Mouse (Mus musculus) c-Kit-positive CD71-negative TER-119-negative erythroid progenitor cells, embryonic 14.5 days (primary cell): Measurements from ENCODE around the gene Hoxa3.
A peak's percentile ranks its signal among the peaks of the same experiment; 100 is the strongest.

ENCODE experiments used
- DNase-seq: peaks from one replicate; pipeline ENCODE4 v3.0.0-alpha.2; 2013; ENCODE audit warnings: low read depth

The Hoxa3 gene

DNA sequence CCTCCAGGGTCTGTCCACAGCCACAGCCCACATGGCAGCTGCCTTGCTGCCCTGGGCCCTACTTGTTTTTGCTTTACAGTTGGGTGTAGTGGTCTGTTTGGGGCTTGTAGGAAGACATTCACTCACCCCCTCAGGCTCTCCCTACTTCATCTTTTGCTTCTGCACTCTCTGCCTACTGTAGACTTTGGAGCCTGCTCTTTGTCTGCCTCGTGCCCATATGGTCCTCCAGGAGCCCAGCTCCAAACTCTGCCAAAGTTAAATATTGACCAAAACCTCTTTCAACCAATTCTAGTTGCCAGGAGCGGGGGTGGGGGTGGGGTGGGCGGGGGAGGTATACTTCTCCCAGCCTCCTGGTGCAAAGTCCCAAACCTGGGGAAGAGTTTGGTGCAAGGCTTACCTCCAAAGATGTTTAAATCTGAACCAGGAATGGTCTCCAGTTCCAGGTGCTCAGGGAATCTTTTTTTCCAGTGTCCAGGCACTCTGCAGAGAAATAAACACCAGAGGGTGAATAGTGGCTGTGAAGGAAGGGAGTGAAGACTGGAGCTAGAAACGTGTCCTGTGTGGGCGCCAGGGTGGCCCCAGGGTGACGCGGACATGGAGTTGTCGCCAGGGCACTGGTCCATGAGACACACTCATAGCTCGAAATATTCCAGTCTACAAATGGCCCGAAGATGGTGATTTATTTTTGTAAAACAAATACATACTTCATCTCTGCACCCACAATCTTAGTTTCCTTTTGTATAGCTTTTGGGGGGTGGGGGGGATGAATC, 29.6 kb downstream of the Hoxa3 start:
- no peak for DNase-seq

DNA sequence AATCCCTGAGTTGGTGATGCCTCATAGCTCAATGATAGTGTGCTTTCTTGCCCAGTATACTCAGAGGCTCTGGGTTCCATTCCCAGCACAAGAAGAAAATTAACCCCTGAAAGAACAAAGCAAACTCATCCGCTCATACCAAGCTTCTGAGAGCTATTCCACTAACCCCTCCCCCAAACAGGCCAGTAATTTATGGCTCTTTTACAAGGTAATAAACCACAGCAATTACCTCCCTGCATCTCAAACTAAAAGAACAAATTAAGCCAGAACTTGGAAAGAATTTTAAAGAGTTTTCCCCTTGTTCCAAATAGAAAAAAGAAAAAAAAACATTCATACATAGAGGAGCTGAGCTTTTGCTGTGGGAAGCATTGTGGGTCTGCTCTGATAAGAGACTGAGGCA, 30.3 kb downstream of the Hoxa3 start:
- no peak for DNase-seq

DNA sequence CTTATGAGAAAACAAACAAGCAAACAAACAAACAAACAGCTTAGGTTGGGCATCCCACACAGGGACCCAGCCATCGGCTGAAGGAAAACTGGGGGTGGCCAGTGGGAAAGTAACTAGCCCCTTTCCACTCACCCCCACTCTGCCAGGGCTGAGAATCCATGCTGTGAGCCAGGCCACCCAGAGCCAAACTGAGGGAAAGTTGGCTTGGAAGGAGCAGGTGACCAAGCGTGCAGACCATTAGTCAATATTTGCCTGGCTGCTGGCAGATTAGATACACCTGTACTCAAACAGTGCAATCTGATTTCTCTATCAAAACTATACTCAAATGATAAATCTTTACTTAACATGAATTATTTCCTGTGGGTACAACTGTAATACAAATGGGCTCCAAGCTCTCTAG, 31.1 kb downstream of the Hoxa3 start:
- no peak for DNase-seq

DNA sequence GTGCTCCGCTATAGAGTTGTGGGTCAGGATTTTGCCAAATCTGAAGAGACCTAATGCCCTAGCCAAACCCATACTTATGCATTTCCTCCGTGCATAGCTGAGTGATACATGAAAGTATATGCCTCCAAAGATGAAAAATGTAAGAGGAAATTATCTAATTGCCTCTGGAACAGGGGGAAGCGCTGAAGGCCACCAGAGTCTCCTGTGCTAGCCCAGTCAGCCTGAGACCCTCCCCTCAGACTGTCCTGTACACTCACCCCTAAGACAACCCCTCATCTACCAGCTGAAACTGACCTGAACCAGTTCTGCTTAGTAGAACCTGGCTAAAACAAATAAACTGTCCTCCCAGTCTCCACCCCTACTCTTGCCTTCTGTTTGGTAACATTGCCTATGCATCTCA, 32.4 kb downstream of the Hoxa3 start:
- no peak for DNase-seq

DNA sequence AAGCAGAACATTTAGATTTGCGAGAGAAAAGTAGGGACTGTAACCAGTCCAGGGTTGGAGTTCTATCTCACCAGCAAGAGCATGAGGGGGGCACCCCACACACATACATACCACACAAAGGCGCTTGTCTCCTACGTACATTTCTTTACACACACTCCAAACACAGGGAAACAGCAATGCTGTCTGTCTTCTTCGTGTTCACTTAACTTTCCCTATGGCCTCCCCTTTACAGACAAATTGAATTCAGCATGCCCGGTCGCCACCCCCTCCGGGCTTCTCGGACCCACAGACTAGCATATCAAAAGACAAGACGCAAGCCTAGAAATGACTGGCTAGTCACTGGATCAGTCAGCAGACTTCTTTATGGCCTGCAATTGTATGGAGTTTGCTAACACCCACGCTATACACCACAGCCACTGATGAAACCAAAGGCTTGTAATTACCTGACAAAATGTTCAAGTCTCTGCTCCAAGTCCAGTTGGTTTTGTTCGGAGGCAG, 32.9 kb downstream of the Hoxa3 start:
- no peak for DNase-seq

DNA sequence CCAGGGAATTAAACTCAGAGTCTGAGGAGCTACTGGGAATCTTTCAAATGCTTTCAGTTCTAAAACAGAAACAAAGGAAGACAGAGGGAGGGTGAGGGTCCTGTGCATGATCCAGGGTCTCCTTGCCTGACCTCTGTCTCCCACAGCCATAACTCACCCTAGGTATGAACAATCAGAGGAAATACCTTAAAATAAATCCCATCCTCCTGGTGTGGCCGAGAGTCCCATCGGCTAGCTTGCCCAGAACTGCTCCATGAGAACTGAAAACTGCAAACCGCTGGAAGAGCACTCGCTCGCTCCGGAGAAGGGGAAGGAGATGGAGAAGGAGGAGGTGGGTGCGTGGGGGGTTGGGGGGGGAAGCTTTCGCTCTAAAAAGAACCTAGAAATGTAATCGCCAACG, 33.4 kb downstream of the Hoxa3 start:
- no peak for DNase-seq

DNA sequence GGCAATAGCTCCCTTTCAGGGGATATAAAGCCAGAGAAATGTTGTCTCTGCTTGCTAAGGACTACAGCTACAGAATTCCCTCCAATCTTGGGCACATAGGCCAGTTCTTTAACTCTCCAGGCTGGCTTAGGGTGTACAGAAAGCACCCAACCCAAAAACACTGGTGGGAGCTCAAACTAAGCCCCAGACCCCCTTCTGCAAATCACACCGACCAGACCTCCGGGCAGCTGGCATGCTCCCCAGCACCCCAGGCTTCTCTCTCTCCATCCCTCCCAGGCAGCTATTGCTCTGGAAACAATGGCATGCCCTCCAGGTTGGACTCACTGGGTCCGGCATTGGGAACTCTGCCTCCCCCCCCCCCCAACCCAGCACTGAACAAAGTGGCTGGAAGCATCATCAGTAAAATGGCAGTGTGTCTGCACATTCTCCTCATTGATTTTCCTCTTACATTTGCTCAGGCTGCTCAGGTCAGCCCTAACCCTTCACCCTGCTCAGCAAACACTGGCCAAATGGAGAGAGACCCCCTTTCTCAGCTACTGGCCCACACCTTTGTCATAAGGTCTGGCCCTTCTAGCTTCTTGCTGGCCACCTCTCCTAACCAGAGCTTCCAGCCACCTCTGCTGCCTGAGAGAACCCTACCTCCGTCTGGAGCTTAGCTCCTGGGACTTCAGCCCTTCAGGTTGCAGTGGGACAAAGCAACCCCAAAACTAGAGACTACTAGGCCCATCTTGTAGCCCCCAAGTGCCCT, 34.0 kb downstream of the Hoxa3 start:
- no peak for DNase-seq

DNA sequence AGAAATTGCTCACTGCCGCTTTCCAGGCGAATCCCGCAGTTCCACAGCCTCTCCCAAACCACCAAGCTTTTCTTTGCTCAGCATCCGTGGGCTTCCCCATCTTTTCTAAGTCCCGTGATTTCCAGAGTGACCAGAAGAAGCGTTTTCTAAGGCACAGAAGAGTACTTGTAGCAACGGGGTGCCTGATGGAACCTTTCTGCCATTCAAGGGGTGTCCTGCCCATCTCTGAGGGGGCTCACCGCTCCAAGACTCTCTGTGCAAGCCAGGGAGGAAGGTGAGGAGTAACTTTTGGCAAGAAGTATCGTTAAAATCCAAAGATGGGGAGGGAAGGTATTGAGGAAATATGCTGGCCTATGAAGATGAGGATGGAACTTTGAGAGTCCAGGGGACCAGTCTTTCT, 35.3 kb downstream of the Hoxa3 start:
- no peak for DNase-seq

DNA sequence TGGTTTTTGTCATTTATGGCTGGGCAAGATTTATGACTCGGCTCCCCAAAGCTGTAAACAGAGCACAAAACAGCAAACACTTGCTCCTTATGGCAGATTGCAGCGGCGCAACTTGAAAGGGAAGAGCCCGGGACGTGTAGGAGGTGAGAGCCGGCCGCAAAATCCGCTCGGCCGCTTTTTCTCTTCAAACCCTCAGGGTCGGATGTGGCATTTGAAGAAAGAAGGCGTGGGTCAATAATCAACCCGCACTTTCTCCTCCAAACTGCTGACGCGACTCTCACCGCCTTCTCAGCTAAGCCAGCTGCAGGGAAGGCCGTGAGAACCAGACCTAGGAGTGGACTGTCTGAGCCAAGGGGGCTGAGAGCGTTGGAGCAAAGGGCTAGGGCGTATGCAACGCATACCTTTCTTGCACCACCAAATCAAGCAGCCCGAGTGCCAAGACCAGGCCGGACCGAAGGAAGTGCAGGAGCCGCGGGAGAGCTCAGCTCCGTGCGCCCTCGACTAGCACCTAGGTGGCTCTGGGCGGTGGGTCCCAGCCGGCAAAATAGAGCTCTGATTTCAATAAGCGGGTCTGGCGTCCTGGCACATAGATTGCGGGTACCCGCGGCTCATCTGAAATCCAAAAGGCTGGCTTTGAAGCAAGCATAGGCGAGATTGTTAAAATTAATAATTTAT, 35.9 kb downstream of the Hoxa3 start, which contains the start of gene 5730596B20Rik:
TSS of gene 5730596B20Rik (plus strand) at position 438 of the 675 bp plus-strand sequence.
- no peak for DNase-seq

DNA sequence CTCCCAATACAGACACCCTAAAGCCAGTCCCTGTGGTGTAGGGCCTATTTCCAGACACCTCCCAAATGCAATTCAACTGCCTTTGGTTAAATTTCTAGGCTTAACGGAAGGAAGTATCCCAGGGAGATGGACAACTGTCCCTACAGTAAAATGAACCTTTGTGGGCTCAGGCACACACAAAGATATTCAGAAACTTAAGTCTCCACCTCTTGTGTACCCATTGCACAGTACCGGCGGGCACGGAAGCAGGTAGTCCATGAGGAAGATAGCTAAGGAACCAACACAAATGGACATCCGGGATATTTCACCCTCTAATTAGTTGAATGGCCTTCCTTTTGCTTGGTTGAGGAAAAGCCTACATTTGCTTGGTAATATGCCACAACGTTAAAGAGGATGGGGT, 36.7 kb downstream of the Hoxa3 start:
- no peak for DNase-seq

DNA sequence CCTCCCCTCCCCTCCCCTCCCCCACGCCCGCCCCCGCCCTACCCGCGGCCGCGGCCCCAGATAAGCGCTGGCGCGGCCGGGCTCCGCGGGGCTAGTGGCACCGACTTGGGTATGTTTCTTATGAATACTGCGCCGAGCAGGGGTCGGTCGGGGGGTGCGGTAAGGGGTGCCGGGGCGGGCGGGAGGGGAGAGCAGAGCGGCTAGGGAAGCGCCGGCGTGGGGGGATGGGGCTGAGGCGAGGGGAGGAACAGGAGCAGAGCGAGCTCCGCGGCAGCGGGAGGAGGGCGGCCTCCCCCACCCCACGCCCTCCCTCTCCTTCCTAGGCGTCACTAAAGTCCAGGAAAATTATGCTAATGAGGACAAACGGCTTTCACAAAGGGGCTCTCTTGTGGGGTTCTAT, 37.3 kb downstream of the Hoxa3 start:
- DNase-seq: no peak

DNA sequence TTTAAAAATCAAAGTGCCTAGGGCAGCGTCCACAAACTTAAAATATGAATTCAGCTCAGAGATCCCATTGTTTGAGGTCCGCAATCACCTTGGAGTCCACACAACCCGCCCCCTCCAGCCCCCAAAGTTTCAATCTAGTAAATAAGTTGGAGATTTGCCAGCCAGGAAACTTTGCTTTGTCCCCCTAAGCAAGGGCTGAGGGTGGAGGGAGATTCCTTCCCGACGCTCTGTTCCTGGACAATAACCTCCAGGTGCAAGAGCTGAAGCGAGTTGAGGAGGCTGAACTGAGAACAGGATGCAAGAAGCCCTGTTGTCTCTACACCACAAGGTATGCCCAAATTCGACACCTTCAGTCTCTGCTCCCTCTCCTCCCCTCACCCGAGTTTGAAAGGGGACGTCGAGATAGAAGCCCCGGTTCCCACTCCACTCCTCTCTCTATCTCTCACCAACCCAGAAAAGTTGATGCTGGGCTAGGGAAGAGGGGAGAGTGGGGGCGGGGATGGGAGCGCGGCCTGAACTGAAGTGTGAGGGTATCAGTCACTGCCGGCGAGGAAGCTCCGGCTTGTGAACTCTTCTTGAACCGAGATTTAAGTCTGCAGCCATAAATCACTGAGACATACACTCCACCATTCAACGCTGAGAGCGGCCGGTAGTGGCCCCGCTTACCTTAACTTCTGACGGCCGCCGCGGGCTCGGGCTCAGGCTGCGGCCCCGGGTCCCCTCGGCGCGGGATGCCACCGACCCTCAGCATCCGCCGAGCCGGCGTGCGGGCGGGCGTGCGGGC, 38.0 kb downstream of the Hoxa3 start:
- no peak for DNase-seq

DNA sequence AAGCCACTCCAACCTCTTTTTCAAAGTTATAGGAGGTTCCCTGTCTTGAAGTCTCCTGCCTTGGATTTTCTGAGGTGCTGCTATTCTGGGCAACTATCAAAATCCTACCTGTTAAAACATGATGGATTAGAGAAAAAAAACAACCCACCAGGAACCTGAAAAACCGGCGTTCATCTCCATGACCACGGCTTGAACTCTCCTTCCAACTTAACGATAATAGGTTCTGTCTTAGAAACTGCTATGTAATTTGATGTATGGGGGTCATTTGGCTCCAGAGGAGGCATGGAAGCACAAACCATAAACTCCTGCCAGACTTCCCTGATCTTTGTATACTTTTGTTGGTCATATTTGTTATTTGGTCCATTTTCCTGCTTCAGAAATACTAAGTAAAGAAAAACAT, 39.5 kb downstream of the Hoxa3 start:
- DNase-seq: no peak

DNA sequence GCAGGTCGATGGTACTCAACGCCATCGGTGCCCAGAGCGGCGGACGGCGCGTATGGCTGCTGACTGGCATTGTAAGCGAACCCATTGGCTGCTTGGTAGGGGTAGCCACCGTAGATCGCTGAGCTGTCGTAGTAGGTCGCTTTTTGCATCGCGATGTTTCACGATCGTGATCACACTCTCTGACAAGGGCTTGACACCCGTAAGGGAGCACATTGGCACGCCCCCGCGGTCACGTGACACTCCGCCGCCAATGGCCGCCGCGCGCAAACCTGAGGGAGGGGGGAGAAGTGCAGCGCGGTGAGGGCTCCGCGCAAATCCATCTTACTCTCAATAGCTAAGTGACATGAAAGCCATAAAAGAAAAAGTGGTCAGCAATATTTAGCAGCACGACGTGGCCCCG, 40.6 kb downstream of the Hoxa3 start:
- peak; percentile 34 for DNase-seq

DNA sequence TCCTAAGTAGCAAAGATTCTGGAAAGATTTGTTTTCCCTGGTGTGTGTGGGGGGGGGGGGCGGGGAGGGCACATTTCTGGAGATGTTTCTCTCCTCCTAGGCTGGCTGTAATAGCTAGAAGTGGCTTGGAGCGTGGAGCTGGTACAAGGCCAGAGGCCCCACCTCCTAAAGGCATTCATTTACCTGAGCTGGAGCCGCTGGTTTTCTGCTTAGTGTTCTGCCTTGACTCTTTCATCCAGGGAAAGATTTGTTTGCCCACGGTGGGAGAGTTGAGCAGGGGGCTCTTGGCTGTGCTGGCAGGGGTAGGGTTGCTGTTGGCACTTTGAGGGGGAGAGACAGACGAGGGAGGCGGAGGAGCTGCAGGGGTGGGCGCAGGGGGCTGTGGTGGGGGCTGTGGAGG, 41.2 kb downstream of the Hoxa3 start:
- DNase-seq: no peak

DNA sequence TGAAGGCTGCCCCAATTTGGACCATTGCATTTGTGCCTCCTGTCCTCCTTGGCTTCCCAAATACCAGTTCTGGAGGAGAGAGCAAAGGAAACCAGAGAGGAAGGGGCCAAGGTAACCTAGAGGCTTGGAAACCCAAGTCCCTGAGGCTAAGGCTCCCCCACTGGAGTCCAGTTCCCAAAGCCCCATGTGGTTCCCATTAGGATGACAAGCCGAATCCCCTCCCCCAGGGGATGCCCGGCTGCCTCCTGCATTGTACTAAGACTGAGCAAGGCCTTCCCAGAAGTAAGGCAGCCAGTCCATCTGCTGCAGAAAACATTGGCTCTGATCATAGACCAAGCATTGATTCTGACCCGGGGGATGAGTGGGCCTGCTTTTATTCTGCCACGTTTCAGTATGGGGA, 41.8 kb downstream of the Hoxa3 start:
- no peak for DNase-seq

DNA sequence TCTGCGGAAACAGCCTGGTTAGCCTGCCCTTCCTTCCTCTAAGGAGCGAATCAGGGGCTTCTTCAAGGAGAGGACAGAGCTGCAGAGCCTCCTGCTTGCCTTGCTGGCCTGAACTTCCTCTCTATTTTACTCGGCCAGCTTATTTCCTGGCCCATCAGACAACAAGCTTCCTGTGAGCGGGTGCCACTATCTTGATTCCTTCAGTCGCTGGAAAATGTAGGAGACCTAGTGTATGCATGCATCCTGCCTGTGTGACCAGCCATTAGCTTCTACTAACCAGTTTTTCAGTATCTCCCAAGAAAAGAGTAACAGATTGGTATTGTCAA, 42.3 kb downstream of the Hoxa3 start:
- DNase-seq: no peak

DNA sequence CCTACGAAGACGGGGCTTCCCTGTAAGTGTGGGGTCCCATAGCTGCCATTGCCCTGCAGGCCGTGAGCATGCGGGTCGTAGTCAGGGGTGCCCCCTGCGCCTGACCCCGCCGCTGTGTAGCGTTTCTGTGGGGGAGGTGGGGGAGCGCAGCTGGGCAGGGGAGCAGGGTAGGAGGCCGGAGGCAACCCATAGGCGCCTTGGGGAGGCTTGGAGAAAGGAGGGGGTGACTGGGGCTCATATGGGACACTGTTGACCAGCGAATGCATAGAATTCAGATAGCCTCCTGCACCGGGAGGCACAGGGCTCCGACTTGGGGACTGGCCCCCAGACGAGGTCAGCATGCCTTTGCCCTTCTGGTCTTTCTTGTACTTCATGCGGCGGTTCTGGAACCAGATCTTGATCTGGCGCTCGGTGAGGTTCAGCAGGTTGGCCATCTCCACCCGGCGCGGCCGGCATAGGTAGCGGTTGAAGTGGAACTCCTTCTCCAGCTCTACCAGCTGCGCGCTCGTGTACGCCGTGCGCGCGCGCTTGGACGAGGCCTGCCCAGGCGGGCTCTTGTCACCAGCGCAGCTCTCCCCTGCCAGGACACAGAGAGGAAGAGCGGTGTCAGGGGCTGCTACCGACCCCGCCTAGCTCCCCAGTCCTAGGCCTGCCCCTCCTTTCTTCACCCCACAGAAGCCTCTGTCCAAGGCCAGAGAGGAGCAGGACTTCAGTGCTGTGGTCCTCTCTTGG, 42.8 kb downstream of the Hoxa3 start:
- DNase-seq: no peak

DNA sequence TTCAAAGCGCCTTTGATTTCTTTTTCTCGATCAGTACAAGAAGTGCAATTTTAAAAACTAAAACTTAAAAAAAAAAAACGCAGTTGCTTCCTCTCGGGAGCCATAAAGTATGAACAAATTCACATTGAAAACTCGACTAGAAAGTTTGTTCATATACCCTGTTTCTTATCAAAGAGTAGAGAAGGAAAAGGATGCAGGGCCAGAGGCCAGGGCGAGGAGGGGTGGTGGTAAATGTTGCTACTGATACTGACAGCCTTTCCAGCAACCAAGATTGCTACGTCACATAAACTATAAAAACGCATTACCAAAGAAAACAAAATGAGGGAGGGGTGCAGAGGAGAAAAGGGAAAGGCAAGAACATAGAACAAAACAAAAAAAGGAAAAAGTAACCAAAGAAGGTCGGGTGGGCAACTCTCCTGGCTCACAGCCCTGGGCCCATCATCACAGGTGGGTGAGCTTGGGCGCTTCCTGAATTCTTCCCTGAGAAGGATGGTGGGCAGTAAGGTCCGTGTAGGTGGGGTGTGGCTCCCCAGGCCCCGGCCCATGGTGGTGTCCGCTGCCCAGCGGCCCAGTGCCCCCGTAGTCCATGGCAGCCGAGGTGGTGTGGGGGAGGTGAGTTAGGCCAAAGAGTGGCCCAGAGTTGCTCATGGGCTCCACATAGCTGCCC, 43.5 kb downstream of the Hoxa3 start:
- no peak for DNase-seq

DNA sequence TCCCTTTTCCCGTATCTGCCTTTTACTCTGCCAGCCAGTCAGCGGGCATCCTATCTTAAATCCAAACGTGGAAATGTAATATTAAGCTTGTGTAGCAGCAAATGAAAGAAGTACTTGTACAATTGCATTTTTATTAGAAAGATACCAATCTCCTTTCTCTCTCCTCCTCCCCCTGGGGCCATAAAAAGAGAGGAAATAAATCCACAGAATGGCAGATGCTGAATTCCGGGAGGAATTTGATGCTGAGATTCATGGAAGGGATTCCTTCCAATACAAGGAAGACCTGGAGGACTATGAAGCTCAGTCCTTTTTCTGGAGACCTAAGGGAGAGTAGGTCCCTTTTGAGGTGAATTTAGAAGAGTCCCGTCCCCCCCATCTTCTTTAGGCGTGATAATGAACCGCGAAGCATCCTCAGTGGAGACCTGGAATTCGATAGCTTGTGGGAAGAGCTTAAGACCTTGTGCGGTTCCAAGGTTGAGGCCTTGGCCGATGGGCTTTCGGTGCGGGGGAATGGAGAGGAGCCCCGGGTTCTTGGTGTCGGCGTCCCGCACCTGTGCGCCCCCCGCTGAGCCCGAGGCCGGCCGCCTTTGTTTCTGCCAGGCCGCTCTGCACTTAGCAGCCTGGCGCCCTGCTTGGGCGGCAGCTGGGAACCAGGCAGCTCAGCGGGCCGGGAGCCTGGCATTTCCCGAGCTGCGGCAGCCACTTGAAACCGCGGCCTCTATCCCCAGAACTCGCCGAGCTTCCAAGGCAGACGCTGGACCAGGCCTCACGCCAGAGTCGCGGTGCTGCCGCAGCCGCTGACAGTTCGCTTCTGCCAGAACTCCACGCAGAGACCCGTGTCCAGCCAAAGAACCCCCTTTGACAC, 44.7 kb downstream of the Hoxa3 start:
- no peak for DNase-seq
